Comparison of ENCODE assay signal across 8 mouse cellular contexts in genomic region chr19:21473345-21473744, GRCm38 (mm10). TPM values are rescaled to one million over a fixed set of nuclear protein-coding genes. Genes with fewer than 3 reads are reported as not detected.
DNase-seq lines count a peak whose midpoint lies in the region; ATAC-seq and TF ChIP-seq lines count a peak whose summit lies in the region.

TSS of gene Gda (minus strand) at chr19:21473445.

- H3K4me2 ChIP-seq in midbrain, embryonic 15.5 days: peak within 1 kb of the TSS; percentile 73

- peak within 1 kb of the TSS; percentile 27 for H3K9ac ChIP-seq in midbrain, embryonic 15.5 days

- DNase-seq in testis, postnatal 14 days (ENCODE audit: low spot score): no peak
- no peak for DNase-seq in gonadal fat pad, adult 2 months (ENCODE audit: low read depth)
- DNase-seq in layer of hippocampus, postnatal 25 days (ENCODE audit: extremely low spot score in 1 of 2, low spot score in 1 of 2): no peak
- no peak for DNase-seq in thymus, adult 18-20 months
- no peak for DNase-seq in gastrocnemius, adult 8-10 months (ENCODE audit: low spot score in 2 of 2)
- DNase-seq in adrenal gland, postnatal 36 days: no peak

- TF ChIP-seq CTCF in testis, adult 2 months (IDR thresholded peaks at IDR 0.05; ENCODE audit: control insufficient read depth, insufficient read depth, insufficient replicate concordance, low read depth, low read length): no peak

- TF ChIP-seq POLR2A in testis, adult 2 months (IDR thresholded peaks at IDR 0.05; ENCODE audit: control insufficient read depth, low read depth, low read length): no peak

- H3K27me3 ChIP-seq in testis, adult 2 months (ENCODE audit: control insufficient read depth, insufficient read depth, low read length): no peaks in the 10 kb centered on the region
- H3K27me3 ChIP-seq in midbrain, embryonic 15.5 days (replicated peaks): peaks cover 12% of the 10 kb centered on the region; the same call in 1 of the 2 replicates

- H3K4me1 ChIP-seq in testis, adult 2 months (ENCODE audit: control insufficient read depth, insufficient read depth, low read length): no peaks in the 10 kb centered on the region; the same call in 1 of the 2 replicates
- H3K4me1 ChIP-seq in midbrain, embryonic 15.5 days: peaks cover 6% of the 10 kb centered on the region

- H3K9me3 ChIP-seq in midbrain, embryonic 15.5 days: no peaks in the 10 kb centered on the region

- peak within 1 kb of the TSS; percentile 69 for H3K4me3 ChIP-seq in testis, adult 2 months (ENCODE audit: control insufficient read depth, low read depth, low read length)
- peak within 1 kb of the TSS; percentile 45 for H3K4me3 ChIP-seq in midbrain, embryonic 15.5 days

- no peaks in the 10 kb centered on the region for H3K36me3 ChIP-seq in testis, adult 2 months (ENCODE audit: control insufficient read depth, insufficient read depth, low read length)
- no peaks in the 10 kb centered on the region for H3K36me3 ChIP-seq in midbrain, embryonic 15.5 days (replicated peaks)

- WGBS in midbrain, embryonic 15.5 days: 77% methylated on average over 2 of the region's 2 CpGs

- no peak within 1 kb of the TSS for H3K27ac ChIP-seq in testis, adult 2 months (ENCODE audit: control insufficient read depth, insufficient read depth, low read depth, low read length)
- no peak within 1 kb of the TSS for H3K27ac ChIP-seq in midbrain, embryonic 15.5 days

- no peak for ATAC-seq in midbrain, embryonic 15.5 days (replicated peaks)

RNA-seq across cellular contexts. Expression of gene Gda, which starts in this region (rescaled TPM):
- polyA plus RNA-seq in testis, adult 2 months (2012; rRNA removed): 0.78 and 1.0 TPM in 2 replicates
- polyA plus RNA-seq in gonadal fat pad, adult 2 months (2012; rRNA removed): 8.2 and 12.7 TPM in 2 replicates
- total RNA-seq in layer of hippocampus, postnatal 25 days (2021): 100 to 1,000 TPM; 127 to 128 TPM
- 0.50 and 0.77 TPM in 2 replicates for polyA plus RNA-seq in midbrain, embryonic 15.5 days (2015; fragmentation: Nextera tagmentation; extraction: Ambion mirVana)
- total RNA-seq in gastrocnemius, adult 8-10 months (2022): 1 to 10 TPM; 5.3 to 8.1 (median 7.0) TPM
- total RNA-seq in adrenal gland, postnatal 36 days (2021): 10 to 100 TPM in 1 of 2 experiments, 1 to 10 TPM in 1; 9.7 to 15.8 TPM

Comparison
In these comparisons a context has a peak if more than half of its experiments do, and no peak if none do; other contexts are left out.
1. RNA of gene Gda (total RNA-seq): 127 to 128 TPM in layer of hippocampus, postnatal 25 days; 9.7 to 15.8 TPM in adrenal gland, postnatal 36 days and 5.3 to 8.1 TPM in gastrocnemius, adult 8-10 months; every median in the first group is over 4 times any median in the second.